In the genomic region with DNA sequence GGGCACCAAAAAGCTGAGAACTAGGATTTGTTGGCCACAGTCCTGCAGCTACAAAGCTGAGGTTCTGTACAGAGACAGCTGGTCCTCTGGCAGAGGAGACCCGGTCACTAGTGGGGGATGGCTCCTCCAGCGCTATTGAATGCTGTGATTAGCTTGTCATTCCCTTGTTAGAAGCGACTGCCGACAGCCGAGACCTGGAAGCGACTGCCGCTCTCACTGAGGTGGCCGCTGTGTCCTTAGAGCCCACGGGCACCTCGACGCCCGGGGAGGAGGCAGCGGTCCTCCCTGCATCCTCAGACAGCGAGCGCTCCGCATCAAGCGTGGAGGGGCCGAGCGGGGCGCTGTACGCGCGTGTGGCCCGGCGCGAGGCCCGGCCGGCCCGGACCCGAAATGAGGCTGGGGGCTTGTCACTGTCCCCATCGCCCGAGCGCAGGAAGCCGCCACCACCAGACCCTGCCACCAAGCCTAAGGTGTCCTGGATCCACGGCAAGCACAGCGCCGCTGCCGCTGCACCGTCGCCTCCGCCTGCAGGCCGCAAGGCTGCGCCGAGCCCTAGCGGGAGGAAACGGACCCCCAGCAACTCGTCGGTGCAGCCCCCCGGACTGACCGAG, we compare ENCODE assay signal across 8 mouse cellular contexts. TPM values are rescaled to one million over a fixed set of nuclear protein-coding genes. Genes with fewer than 3 reads are reported as not detected.
DNase-seq lines count a peak whose midpoint lies in the region; ATAC-seq lines count a peak whose summit lies in the region.

No protein-coding gene starts in this region.

- peak overlapping the region; percentile 86 for H3K27ac ChIP-seq in heart, embryonic 10.5 days
- H3K27ac ChIP-seq in hindbrain, embryonic 13.5 days, result peak overlapping the region; percentile 86

- peaks cover 70% of the 10 kb centered on the region for H3K27me3 ChIP-seq in heart, embryonic 10.5 days (ENCODE audit: insufficient read depth, poor library complexity, severe bottlenecking)
- H3K27me3 ChIP-seq in hindbrain, embryonic 13.5 days, result peaks cover 80% of the 10 kb centered on the region

- no peak for DNase-seq in heart, embryonic 10.5 days (ENCODE audit: low spot score)
- DNase-seq in heart, adult 8-10 months (ENCODE audit: low spot score), result no peak
- peak; percentile 55 for DNase-seq in CD4-positive, CD25-positive, alpha-beta regulatory T cell, adult 2 months (ENCODE audit: low read depth, low spot score)
- DNase-seq in cerebellum, postnatal 25 days, result peak; percentile 57 to 74
- DNase-seq in lung, postnatal 36 days, result peak; percentile 23
- no peak for DNase-seq in spleen, adult 18-20 months
- no peak for DNase-seq in urinary bladder, adult 2 months (ENCODE audit: low spot score)

- H3K36me3 ChIP-seq in heart, embryonic 10.5 days, result 0 out of 2 replicates have a peak, but pooled peaks cover 12% of the 10 kb centered on the region
- H3K36me3 ChIP-seq in hindbrain, embryonic 13.5 days, result no peaks in the 10 kb centered on the region

- peak; percentile 18 for ATAC-seq in hindbrain, embryonic 13.5 days (ENCODE audit: low FRiP score)

- 8% methylated on average over 50 of the region's 50 CpGs for WGBS in heart, embryonic 10.5 days
- 4% methylated on average over 50 of the region's 50 CpGs for WGBS in hindbrain, embryonic 13.5 days

- H3K4me1 ChIP-seq in heart, embryonic 10.5 days, result peaks cover 74% of the 10 kb centered on the region
- peaks cover 68% of the 10 kb centered on the region for H3K4me1 ChIP-seq in hindbrain, embryonic 13.5 days (replicated peaks)

- H3K9ac ChIP-seq in hindbrain, embryonic 13.5 days, result peak overlapping the region; percentile 90

- H3K4me3 ChIP-seq in heart, embryonic 10.5 days, result peak overlapping the region; percentile 63
- peak overlapping the region; percentile 61 for H3K4me3 ChIP-seq in hindbrain, embryonic 13.5 days

- no peaks in the 10 kb centered on the region for H3K9me3 ChIP-seq in heart, embryonic 10.5 days
- no peaks in the 10 kb centered on the region for H3K9me3 ChIP-seq in hindbrain, embryonic 13.5 days

- peak overlapping the region; percentile 90 for H3K4me2 ChIP-seq in hindbrain, embryonic 13.5 days

RNA-seq across cellular contexts. Expression of a gene that starts 9.6 kb away (rescaled TPM):
- polyA plus RNA-seq in heart, embryonic 10.5 days (2016; fragmentation: Nextera tagmentation; extraction: Ambion mirVana), result 7.0 and 12.9 TPM in 2 replicates
- total RNA-seq in heart, adult 8-10 months (2022), result 1 to 10 TPM; 3.3 to 5.2 (median 4.4) TPM
- polyA plus RNA-seq in hindbrain, embryonic 13.5 days (2015; fragmentation: Nextera tagmentation; extraction: Ambion mirVana), result 1.6 and 2.0 TPM in 2 replicates
- polyA plus RNA-seq in urinary bladder, adult 2 months (2012; rRNA removed), result 36.0 and 45.5 TPM in 2 replicates

RNA-seq across cellular contexts. Expression of a gene that starts 26.2 kb away (rescaled TPM):
- polyA plus RNA-seq in heart, embryonic 10.5 days (2016; fragmentation: Nextera tagmentation; extraction: Ambion mirVana), result not detected in 2 replicates
- total RNA-seq in heart, adult 8-10 months (2022), result not detected
- 2.1 and 2.2 TPM in 2 replicates for polyA plus RNA-seq in hindbrain, embryonic 13.5 days (2015; fragmentation: Nextera tagmentation; extraction: Ambion mirVana)
- not detected in 2 replicates for polyA plus RNA-seq in urinary bladder, adult 2 months (2012; rRNA removed)

RNA-seq across cellular contexts. Expression of a gene that starts 31.5 kb away (rescaled TPM):
- polyA plus RNA-seq in heart, embryonic 10.5 days (2016; fragmentation: Nextera tagmentation; extraction: Ambion mirVana), result 2.0 and 2.3 TPM in 2 replicates
- 1 to 10 TPM; 1.3 to 2.3 (median 1.9) TPM for total RNA-seq in heart, adult 8-10 months (2022)
- 4.5 and 4.8 TPM in 2 replicates for polyA plus RNA-seq in hindbrain, embryonic 13.5 days (2015; fragmentation: Nextera tagmentation; extraction: Ambion mirVana)
- polyA plus RNA-seq in urinary bladder, adult 2 months (2012; rRNA removed), result 2.3 and 4.0 TPM in 2 replicates

RNA-seq across cellular contexts. Expression of a gene that starts 47.3 kb away (rescaled TPM):
- 47.2 and 55.4 TPM in 2 replicates for polyA plus RNA-seq in heart, embryonic 10.5 days (2016; fragmentation: Nextera tagmentation; extraction: Ambion mirVana)
- 10 to 100 TPM; 18.8 to 23.0 (median 19.4) TPM for total RNA-seq in heart, adult 8-10 months (2022)
- polyA plus RNA-seq in hindbrain, embryonic 13.5 days (2015; fragmentation: Nextera tagmentation; extraction: Ambion mirVana), result 70.9 and 77.6 TPM in 2 replicates
- polyA plus RNA-seq in urinary bladder, adult 2 months (2012; rRNA removed), result 38.8 and 40.9 TPM in 2 replicates

Comparison
In these comparisons a context has a peak if more than half of its experiments do, and no peak if none do; other contexts are left out.
1. DNase-seq: peak in CD4-positive, CD25-positive, alpha-beta regulatory T cell, adult 2 months (single experiment), cerebellum, postnatal 25 days (2 of 2) and lung, postnatal 36 days (single experiment); none in heart, embryonic 10.5 days (single experiment), heart, adult 8-10 months (single experiment), spleen, adult 18-20 months (0 of 2) and urinary bladder, adult 2 months (single experiment).